Mouse (Mus musculus) left cerebral cortex, postnatal 10 days (tissue): ENCODE data around the gene Nipbl. TPM values are rescaled to one million over a fixed set of nuclear protein-coding genes. Genes with fewer than 3 reads are reported as not detected.

Experiments used
- total RNA-seq, 2 experiments: library from RNA; stranded (reverse); gene quantifications; 2 replicates each; pipeline ENCODE4 v1.2.3; 2021

The Nipbl gene
- total RNA-seq, 2 experiments from 2014 or later = 28.8 to 30.2 TPM

Other genes starting within 250 kb of the Nipbl start
- not detected for gene Gm2310, start 75.5 kb upstream of the Nipbl start, total RNA-seq